Mouse (Mus musculus) brain, adult 2 months (tissue): ENCODE measurements around the gene Tnrc6b.
A peak's percentile ranks its signal among the peaks of the same experiment; 100 is the strongest.

Experiments used
- DNase-seq: peaks from one replicate; pipeline ENCODE4 v3.0.0; 2011; ENCODE audit warnings: low read depth, low spot score

Tnrc6b gene

DNA sequence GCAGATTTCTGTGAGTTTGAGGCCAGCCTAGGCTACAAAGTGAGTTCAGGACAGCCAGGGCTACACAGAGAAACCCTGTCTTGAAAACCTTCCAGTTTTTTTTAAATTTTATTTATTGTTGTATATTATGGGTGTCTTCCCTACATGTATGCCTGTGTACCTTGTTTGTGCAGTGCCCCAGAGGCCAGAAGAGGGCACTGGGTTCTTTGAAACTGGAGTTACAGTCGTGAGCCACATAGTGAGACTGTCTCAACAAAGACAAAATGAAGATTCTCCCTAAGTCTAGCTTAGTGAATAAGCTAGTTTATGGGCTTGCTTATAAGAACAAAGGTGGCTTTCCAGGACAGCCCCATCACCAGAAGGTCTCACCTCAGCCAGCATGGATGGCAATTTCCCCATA, 25.4 kb downstream of the Tnrc6b start:
- DNase-seq, result no peak

- DNase-seq, result no peak
Measured at GRCm38 (mm10) chr15:80738244-80738643, 27.1 kb downstream of the Tnrc6b start.

GRCm38 (mm10) chr15:80739972-80740371, 28.9 kb downstream of the Tnrc6b start:
- DNase-seq, result no peak

DNA sequence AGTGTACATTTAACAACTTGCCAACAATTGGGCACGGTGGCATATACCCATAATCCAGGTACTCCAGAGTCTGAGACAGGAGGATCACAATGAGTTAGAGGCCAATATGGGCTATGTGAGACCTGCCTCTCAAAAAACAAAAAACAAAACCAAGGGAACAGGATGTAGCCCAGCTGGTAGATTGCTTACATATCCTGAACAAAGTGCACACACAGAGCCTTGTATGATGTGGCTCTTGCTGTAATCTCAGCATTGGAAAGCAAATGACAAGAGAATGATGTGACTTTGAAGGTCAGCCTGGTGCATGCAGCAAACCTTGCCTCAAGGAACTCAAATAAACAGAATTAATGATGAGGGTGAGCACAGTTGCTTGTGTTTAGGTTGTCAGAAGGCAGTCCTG, 30.7 kb downstream of the Tnrc6b start:
- DNase-seq, result no peak

- DNase-seq, result no peak
Measured at GRCm38 (mm10) chr15:80742991-80743474, 31.9 kb downstream of the Tnrc6b start.

GRCm38 (mm10) chr15:80743606-80744005, 32.5 kb downstream of the Tnrc6b start:
- no peak for DNase-seq

- no peak for DNase-seq
Measured at GRCm38 (mm10) chr15:80744667-80745422, 33.7 kb downstream of the Tnrc6b start.

- DNase-seq, result no peak
Measured at GRCm38 (mm10) chr15:80748979-80749378, 37.9 kb downstream of the Tnrc6b start.

DNA sequence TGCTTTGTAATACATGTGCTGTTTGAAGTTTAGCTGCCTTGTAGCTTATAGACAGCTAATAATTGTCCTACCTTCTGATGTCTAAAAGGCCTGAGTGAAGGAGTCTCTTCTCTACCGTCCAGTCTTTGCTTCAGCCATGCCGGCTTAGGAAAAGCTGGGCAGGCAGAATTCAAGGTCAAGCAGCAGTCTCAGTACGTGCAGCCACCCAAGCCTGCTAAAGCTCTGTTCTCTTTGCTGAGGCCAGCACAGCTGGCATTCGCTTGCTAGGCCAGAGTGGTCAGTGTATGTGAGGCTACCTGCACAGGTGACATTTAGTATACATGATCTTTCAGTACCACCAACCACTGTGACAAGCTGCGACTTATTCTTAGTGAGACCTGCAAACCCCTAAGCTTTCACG, 42.2 kb downstream of the Tnrc6b start:
- DNase-seq, result no peak

DNA sequence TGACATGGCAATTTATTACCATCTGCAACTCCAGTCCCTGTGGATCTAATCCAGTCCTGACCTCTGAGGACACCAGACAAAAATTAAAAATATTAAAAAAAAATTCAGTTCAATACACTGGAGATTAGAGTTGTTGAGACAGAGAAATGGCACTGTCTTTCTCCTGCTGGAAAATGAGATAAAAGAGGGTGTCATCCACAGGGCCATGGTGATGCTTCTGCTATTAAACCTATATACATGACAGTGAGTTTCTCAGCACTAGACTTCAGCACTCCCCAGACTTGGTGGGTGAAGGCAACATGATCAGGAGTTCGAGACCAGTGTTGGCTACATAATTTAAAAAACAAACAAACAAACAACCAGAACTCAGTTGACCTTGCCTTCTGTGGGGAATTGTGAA, 43.0 kb downstream of the Tnrc6b start:
- DNase-seq, result no peak

GRCm38 (mm10) chr15:80759451-80759850, 48.3 kb downstream of the Tnrc6b start:
- no peak for DNase-seq

DNA sequence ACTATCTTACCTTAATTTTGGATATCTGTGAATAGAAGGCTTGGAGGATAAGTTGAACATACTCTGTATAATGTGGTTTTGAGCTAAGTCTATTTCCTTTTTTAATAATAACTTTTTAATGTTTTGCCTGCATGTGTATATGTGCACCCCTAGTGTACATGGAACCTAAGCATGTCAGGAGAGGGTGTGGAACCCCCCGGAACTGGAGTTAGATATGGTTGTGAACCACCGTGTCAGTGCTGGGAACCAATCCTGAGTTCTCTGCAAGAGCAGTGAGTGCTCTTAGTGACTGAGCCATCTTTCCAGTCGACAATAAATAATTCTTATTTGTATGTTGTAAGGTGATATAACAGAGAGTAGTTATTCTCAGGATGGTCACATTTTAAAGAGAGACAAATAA, 49.4 kb downstream of the Tnrc6b start:
- DNase-seq, result no peak

GRCm38 (mm10) chr15:80760935-80761334, 49.8 kb downstream of the Tnrc6b start:
- no peak for DNase-seq

- DNase-seq, result peak; percentile 35
Measured at GRCm38 (mm10) chr15:80762621-80763020, 51.5 kb downstream of the Tnrc6b start.

DNA sequence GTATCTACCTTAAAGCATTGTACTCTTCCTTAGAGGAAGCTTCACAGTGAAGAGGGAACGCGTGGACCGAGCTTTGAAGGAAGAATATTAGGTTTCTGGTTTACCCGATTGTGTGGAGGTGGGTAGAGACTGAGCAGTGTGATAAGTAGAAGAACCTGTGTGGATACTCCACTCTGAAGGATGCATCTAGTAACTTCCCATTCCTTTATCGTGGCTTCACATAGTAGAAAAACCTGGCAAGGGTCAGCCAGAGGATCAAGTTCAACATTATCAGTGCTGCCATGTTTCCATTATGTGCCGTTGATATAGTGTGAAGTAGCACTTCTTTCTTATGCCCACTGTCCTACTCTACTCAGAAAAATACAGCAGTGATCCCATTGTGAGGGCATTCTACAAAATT, 53.6 kb downstream of the Tnrc6b start:
- no peak for DNase-seq

DNA sequence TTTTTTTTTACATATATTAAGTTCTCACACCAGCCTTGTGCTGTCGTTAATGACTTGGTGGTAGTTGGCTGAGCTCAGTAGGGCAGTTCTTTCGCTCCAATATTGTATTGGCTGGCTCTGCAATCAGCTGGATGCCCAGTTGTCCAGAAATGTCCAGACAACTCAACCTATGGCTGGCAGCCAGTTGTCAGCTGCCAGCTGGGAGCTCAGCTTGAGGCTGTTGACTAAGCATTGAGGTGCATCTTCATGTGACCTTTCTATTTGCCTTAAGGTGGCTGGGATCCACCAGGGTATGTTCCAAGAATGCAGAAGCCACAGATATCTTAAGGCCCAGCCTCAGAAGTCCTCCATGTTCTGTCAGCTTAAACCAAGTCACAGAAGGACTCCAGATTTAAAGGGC, 54.3 kb downstream of the Tnrc6b start:
- DNase-seq, result peak; percentile 81

DNA sequence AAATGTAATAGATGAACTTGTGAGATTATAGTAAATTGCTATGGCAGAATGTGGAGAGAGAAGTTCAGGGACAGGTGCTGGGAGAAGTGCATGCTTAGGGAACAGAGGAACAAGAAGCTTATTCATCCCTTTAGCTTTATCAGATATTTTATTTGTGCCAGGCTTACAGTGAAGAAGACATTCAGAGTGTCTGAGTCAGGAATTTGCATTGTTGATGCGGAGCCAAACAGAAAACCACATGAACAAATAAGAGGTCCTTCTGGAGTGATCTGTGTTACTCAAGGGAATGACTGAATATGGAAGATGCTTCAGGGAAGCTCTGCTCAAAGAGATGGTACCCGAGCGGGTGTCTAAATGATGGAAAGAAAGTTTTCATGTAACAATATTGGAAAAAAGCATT, 57.1 kb downstream of the Tnrc6b start:
- DNase-seq, result no peak

- DNase-seq, result no peak
Measured at GRCm38 (mm10) chr15:80771926-80772441, 60.9 kb downstream of the Tnrc6b start.

- DNase-seq, result no peak
Measured at GRCm38 (mm10) chr15:80774666-80775065, 63.6 kb downstream of the Tnrc6b start.

DNA sequence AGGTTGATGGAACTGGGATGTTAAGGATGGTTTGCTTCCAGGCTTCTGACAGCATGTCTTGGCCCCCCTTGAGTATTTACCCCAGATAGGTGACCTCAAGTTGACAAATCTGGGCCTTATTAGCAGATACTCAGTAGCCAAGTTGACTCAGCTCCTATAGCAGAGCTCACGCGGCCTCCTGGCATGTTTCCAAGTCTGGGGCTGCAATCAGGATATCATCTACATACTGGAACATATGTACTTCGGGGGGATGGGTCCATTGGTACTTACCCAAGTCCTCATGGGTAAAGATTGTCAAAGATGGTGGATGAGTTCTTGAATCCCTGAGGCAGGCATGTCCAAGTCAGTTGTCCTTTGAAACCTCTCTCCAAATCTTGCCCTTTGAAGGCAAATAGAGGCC, 67.9 kb downstream of the Tnrc6b start:
- DNase-seq, result peak; percentile 35

GRCm38 (mm10) chr15:80780154-80780751, 69.1 kb downstream of the Tnrc6b start:
- DNase-seq, result no peak

DNA sequence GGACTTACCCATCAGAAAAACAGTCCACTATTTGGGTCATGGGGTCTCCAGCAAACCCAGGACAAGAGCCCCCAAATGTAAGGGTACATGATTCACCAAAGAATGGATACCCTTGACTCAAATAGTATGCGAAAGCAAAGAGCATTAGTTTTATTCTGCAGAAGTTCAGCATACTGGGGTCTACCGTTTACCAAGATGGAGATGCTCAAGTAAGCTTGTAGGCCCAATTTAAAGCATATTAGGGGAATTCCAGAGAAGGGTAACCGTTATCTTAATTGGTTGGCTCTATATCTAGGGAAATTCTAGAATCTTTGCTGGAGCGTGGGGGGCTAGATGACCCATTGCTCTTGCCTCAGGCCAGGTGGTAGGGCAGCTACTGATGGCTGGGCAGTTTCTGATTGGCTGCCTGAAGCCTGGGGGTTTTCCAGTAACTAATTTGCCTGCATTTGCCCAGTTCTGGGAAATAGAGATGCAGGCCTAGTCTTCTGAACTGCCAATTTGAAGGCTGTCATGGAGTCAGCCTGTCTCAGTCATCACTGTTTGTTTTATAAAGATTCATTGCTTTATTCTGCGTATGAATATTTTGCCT, 70.2 kb downstream of the Tnrc6b start:
- DNase-seq, result no peak

DNA sequence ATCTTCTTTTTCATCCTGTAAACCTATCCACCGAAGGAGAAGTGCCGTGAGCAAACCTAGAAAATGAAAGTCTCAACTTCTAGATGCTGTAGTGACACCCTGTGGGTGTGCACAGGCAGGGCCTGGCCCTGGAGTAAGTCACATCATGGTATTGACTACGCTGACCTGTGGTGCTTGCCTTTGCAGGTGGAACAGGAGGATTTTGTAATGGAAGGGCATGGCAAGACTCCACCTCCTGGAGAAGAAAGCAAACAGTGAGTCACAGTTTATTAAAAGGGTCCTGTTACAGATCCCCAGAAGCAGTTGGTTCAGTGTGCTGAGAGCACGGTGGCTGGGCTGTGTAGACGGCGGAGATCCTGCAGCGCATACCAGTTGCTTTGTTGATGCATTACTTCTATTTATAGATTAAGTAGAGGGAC, 73.4 kb downstream of the Tnrc6b start:
- no peak for DNase-seq
